Mouse (Mus musculus): ENCODE results near the gene Ptpro. TPM values are rescaled to one million over a fixed set of nuclear protein-coding genes. Genes with fewer than 3 reads are reported as not detected.
A peak's percentile ranks its signal among the peaks of the same experiment; 100 is the strongest.

Gene Ptpro
- polyA plus RNA-seq, 1 experiment from 2014 or later: 2.3 TPM

GRCm38 (mm10) chr6:137339071-137339470 is 87.0 kb downstream of the Ptpro start:
- Histone ChIP-seq H3K4me3 (no peak overlapping the region), H3K9me3 (no peaks in the 10 kb centered on the region), H3K4me2 (no peak overlapping the region), H3K27me3 (no peaks in the 10 kb centered on the region), H3K36me3 (no peaks in the 10 kb centered on the region), H3K27ac (no peak overlapping the region), H3K4me1 (no peaks in the 10 kb centered on the region), H3K9ac (no peak overlapping the region)
- 25% methylated on average over 4 of the region's 4 CpGs for WGBS
- peak; percentile 33; the same call in 1 of the 2 replicates for ATAC-seq (ENCODE audit: borderline replicate concordance, extremely low read depth, low FRiP score, low TSS enrichment)

DNA sequence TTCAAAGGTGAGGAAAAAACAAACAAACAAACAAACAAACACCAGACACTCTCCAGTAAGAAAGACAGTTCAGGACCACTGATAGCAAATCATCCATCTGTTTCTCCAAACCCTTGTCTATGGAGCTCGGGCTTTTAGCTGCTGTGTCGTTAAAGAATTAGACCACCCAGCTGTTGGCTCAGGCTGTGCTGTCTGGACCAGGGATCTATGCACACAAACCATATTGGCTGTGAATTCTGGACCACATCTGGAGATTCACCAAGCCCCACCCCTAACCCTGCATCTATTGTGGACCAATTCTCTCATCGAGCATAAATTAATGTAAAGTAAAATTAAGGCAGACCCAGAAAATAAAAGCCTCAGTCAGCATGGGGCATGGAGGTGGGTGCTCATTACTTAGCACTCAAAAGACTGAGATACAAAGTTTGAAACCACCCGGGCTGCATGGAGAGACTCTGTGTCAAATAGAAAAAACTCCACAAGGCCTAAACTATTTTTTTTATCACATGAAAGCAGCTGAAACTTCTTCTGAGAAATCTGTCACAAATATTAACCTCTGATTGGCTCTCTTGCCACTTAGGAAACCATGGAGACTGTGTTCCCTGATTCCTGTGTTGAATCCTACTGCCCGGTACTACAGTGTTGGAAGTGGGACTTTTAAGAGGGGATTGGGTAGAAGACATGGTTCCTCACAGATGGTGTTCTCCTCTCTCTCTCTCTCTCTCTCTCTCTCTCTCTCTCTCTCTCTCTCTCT is 91.7 kb downstream of the Ptpro start:
- Histone ChIP-seq H3K27me3 (no peaks in the 10 kb centered on the region), H3K9ac (no peak overlapping the region), H3K9me3 (no peaks in the 10 kb centered on the region), H3K4me1 (no peaks in the 10 kb centered on the region), H3K4me3 (no peak overlapping the region), H3K27ac (peak overlapping the region; percentile 50), H3K4me2 (peak overlapping the region; percentile 5; the same call in 1 of the 2 replicates), H3K36me3 (no peaks in the 10 kb centered on the region)
- ATAC-seq (ENCODE audit: borderline replicate concordance, extremely low read depth, low FRiP score, low TSS enrichment): peak; percentile 90; the same call in 1 of the 2 replicates
- WGBS: 32% methylated on average over 5 of the region's 5 CpGs

DNA sequence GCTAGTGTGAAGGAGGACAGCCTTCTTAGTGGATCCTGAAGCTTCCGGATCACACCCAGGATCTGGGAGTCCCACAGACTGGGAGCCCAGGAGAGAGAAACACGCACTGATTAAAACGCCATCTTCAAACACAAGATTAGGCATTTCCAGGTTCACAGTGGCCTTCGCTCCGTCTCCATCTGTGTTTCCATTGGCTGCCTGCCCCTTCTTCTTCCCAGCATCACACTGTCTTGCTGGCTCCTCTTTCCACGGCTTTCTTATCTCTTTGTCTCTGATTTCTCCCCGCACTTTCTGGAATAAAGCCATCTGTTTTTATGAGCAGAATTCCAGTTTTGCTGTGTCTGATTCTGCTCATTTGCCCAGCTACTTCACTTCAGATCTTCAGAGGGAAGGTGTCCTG is 108.0 kb downstream of the Ptpro start:
- no peak for ATAC-seq (ENCODE audit: borderline replicate concordance, extremely low read depth, low FRiP score, low TSS enrichment)
- no peaks in the 10 kb centered on the region for H3K9me3 ChIP-seq
- H3K36me3 ChIP-seq: no peaks in the 10 kb centered on the region
- WGBS: 54% methylated on average over 7 of the region's 7 CpGs
- no peaks in the 10 kb centered on the region for H3K27me3 ChIP-seq
- H3K4me3 ChIP-seq: no peak overlapping the region
- H3K27ac ChIP-seq: no peak overlapping the region
- 0 out of 2 replicates have a peak, but pooled peaks cover 10% of the 10 kb centered on the region for H3K4me1 ChIP-seq
- no peak overlapping the region for H3K9ac ChIP-seq
- H3K4me2 ChIP-seq: no peak overlapping the region

GRCm38 (mm10) chr6:137362216-137362615 is 110.1 kb downstream of the Ptpro start:
- no peaks in the 10 kb centered on the region for H3K9me3 ChIP-seq
- no peak overlapping the region for H3K27ac ChIP-seq
- no peaks in the 10 kb centered on the region for H3K27me3 ChIP-seq
- H3K36me3 ChIP-seq: no peaks in the 10 kb centered on the region
- 26% methylated on average over 8 of the region's 8 CpGs for WGBS
- ATAC-seq (ENCODE audit: borderline replicate concordance, extremely low read depth, low FRiP score, low TSS enrichment): 0 out of 2 replicates have a peak, but pooled peaks have one; percentile 39
- H3K4me1 ChIP-seq: 0 out of 2 replicates have a peak, but pooled peaks cover 10% of the 10 kb centered on the region
- no peak overlapping the region for H3K9ac ChIP-seq
- no peak overlapping the region for H3K4me3 ChIP-seq
- H3K4me2 ChIP-seq: no peak overlapping the region

DNA sequence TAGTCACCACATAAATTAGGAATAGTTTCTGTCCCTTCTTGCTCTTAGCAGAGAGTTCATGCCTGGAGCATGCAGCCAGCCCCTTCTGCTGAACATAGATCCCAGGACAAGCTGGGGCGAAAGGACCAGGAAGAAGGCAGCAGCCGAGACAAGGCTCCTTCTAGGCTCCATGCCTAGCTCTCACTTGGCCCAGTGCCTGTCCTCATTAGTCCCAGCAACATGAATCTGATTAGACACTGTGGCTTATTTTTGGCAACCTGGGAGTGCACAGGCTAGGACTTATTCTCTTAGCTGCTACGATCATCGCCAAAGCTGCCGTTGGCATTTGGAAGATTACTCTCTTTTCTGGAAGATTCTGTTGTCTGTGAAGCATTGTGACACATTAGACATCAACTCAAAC is 112.6 kb downstream of the Ptpro start:
- 57% methylated on average over 5 of the region's 5 CpGs for WGBS
- Histone ChIP-seq H3K36me3 (no peaks in the 10 kb centered on the region), H3K4me1 (0 out of 2 replicates have a peak, but pooled peaks cover 10% of the 10 kb centered on the region), H3K27me3 (no peaks in the 10 kb centered on the region), H3K9ac (no peak overlapping the region), H3K4me2 (no peak overlapping the region), H3K27ac (no peak overlapping the region), H3K4me3 (no peak overlapping the region), H3K9me3 (no peaks in the 10 kb centered on the region)
- peak; percentile 62; the same call in 1 of the 2 replicates for ATAC-seq (ENCODE audit: borderline replicate concordance, extremely low read depth, low FRiP score, low TSS enrichment)

GRCm38 (mm10) chr6:137365637-137366036 is 113.5 kb downstream of the Ptpro start:
- no peak overlapping the region for H3K27ac ChIP-seq
- no peak overlapping the region for H3K4me2 ChIP-seq
- 75% methylated on average over 2 of the region's 2 CpGs for WGBS

DNA sequence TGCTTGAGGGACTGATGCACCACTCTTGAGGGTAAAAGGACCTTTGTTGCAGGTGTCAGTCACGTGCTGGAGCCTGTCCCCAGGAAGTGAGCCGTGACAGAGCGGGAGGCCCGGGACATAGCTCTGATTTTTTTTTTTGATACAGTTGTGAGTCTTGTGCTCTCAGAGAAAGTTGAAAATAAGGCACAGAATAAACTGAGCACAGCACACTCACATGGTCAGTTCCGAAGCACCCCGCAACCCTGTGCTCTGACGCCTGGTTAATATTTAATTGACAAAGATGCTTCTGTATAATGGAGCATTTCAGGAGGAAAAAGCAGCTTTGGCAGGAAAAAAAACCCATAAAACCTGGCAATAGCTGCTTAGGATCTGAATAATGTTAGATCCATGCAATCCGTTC is 118.6 kb downstream of the Ptpro start:
- ATAC-seq (ENCODE audit: borderline replicate concordance, extremely low read depth, low FRiP score, low TSS enrichment): no peak
- no peaks in the 10 kb centered on the region for H3K36me3 ChIP-seq
- WGBS: 55% methylated on average over 8 of the region's 8 CpGs

More at GRCm38 (mm10) chr6:137365637-137366036, 113.5 kb downstream of the Ptpro start:
- H3K4me3 ChIP-seq: no peak overlapping the region
- H3K27me3 ChIP-seq: no peaks in the 10 kb centered on the region
- no peaks in the 10 kb centered on the region for H3K9me3 ChIP-seq
- no peaks in the 10 kb centered on the region for H3K36me3 ChIP-seq
- H3K9ac ChIP-seq: no peak overlapping the region
- ATAC-seq (ENCODE audit: borderline replicate concordance, extremely low read depth, low FRiP score, low TSS enrichment): no peak
- 0 out of 2 replicates have a peak, but pooled peaks cover 10% of the 10 kb centered on the region for H3K4me1 ChIP-seq

GRCm38 (mm10) chr6:137371455-137371854 is 119.3 kb downstream of the Ptpro start:
- ATAC-seq (ENCODE audit: borderline replicate concordance, extremely low read depth, low FRiP score, low TSS enrichment): no peak
- Histone ChIP-seq H3K36me3 (no peaks in the 10 kb centered on the region), H3K4me2 (no peak overlapping the region), H3K27me3 (no peaks in the 10 kb centered on the region), H3K9me3 (no peaks in the 10 kb centered on the region), H3K4me1 (no peaks in the 10 kb centered on the region), H3K27ac (no peak overlapping the region), H3K9ac (no peak overlapping the region), H3K4me3 (no peak overlapping the region)
- 61% methylated on average over 6 of the region's 6 CpGs for WGBS

More for the DNA sequence above, 118.6 kb downstream of the Ptpro start:
- Histone ChIP-seq H3K4me3 (no peak overlapping the region), H3K27ac (no peak overlapping the region), H3K4me2 (no peak overlapping the region), H3K27me3 (no peaks in the 10 kb centered on the region), H3K9me3 (no peaks in the 10 kb centered on the region), H3K4me1 (no peaks in the 10 kb centered on the region), H3K9ac (no peak overlapping the region)

DNA sequence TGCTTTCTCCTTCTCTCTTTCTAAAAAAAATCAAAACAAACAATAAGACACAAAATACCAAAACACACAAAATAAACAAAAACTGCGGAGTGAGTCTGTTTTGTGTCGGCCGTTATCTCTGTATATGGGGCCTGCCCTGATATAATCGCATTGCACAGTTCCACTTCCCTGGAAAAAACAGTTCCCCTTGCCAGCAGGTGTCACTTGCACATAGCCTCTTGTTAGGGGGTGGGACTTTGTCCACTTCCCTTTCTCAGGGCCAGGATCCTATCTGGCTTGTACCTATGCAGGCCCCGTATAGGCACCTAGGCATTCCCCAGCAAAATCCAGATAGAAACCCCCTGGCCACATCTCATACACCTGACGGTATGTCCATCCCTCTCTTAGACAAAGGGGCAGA is 121.8 kb downstream of the Ptpro start:
- Histone ChIP-seq H3K4me3 (no peak overlapping the region), H3K4me1 (no peaks in the 10 kb centered on the region), H3K36me3 (no peaks in the 10 kb centered on the region), H3K9ac (no peak overlapping the region), H3K4me2 (no peak overlapping the region), H3K9me3 (no peaks in the 10 kb centered on the region), H3K27me3 (no peaks in the 10 kb centered on the region), H3K27ac (no peak overlapping the region)
- no peak for ATAC-seq (ENCODE audit: borderline replicate concordance, extremely low read depth, low FRiP score, low TSS enrichment)
- WGBS: 65% methylated on average over 6 of the region's 6 CpGs

DNA sequence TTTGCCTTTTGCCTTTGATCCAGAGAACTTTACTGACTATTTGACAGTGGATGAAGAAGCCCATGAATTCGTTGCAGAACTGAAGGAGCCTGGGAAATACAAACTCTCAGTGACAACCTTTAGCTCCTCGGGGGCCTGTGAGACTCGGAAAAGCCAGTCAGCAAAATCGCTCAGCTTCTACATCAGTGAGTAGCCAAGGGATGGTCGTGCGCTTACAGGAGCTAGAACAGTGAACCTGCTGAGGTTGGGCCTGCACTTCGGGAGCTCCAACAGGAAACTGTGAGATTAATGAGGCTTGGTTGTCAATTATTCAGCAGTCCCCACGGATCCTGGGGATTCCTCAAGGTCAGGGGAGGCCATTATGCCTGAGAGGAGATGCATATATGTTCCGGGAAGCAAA is 130.4 kb downstream of the Ptpro start:
- no peaks in the 10 kb centered on the region for H3K9me3 ChIP-seq
- H3K9ac ChIP-seq: no peak overlapping the region
- WGBS: 44% methylated on average over 9 of the region's 9 CpGs
- no peak overlapping the region for H3K27ac ChIP-seq
- ATAC-seq (ENCODE audit: borderline replicate concordance, extremely low read depth, low FRiP score, low TSS enrichment): no peak
- no peak overlapping the region for H3K4me3 ChIP-seq
- no peaks in the 10 kb centered on the region for H3K27me3 ChIP-seq
- H3K4me2 ChIP-seq: no peak overlapping the region
- 0 out of 2 replicates have a peak, but pooled peaks cover 6% of the 10 kb centered on the region for H3K4me1 ChIP-seq
- H3K36me3 ChIP-seq: no peaks in the 10 kb centered on the region

GRCm38 (mm10) chr6:137386344-137386743 is 134.2 kb downstream of the Ptpro start:
- Histone ChIP-seq H3K4me3 (no peak overlapping the region), H3K9ac (no peak overlapping the region), H3K9me3 (no peaks in the 10 kb centered on the region), H3K36me3 (no peaks in the 10 kb centered on the region), H3K27me3 (no peaks in the 10 kb centered on the region), H3K27ac (no peak overlapping the region), H3K4me1 (0 out of 2 replicates have a peak, but pooled peaks cover 6% of the 10 kb centered on the region), H3K4me2 (no peak overlapping the region)
- no peak for ATAC-seq (ENCODE audit: borderline replicate concordance, extremely low read depth, low FRiP score, low TSS enrichment)
- 85% methylated on average over 4 of the region's 4 CpGs for WGBS

DNA sequence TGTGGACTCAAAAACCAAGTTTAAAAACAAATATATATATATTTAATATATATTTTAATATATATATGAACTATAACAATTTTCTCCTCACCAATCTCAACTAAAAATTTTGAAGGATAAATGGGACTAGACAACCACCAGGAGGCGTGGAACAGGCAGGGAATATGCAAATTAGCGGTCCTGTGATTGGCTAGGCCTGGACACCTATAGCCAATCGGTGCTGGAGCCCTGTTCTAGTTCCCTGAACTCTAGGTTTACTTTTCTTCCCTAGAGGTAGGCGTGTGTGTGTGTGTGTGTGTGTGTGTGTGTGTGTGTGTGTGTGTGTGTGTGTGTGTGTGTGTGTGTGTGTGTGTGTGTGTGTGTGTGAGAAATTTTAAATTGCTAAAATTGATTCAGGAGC is 134.8 kb downstream of the Ptpro start:
- no peak overlapping the region for H3K27ac ChIP-seq
- no peak overlapping the region for H3K4me2 ChIP-seq
- no peak for ATAC-seq (ENCODE audit: borderline replicate concordance, extremely low read depth, low FRiP score, low TSS enrichment)
- no peak overlapping the region for H3K4me3 ChIP-seq
- H3K36me3 ChIP-seq: no peaks in the 10 kb centered on the region
- WGBS: 42% methylated on average over 4 of the region's 4 CpGs
- no peak overlapping the region for H3K9ac ChIP-seq
- no peaks in the 10 kb centered on the region for H3K9me3 ChIP-seq
- 0 out of 2 replicates have a peak, but pooled peaks cover 6% of the 10 kb centered on the region for H3K4me1 ChIP-seq
- H3K27me3 ChIP-seq: no peaks in the 10 kb centered on the region

Measured in lung, embryonic 15.5 days (tissue).